Mouse (Mus musculus): ENCODE measurements around the gene Nuak1. TPM values are rescaled to one million over a fixed set of nuclear protein-coding genes. Genes with fewer than 3 reads are reported as not detected.

Gene Nuak1
- total and polyA plus RNA-seq, 2 experiments: 0.65 to 1.4 TPM

DNA sequence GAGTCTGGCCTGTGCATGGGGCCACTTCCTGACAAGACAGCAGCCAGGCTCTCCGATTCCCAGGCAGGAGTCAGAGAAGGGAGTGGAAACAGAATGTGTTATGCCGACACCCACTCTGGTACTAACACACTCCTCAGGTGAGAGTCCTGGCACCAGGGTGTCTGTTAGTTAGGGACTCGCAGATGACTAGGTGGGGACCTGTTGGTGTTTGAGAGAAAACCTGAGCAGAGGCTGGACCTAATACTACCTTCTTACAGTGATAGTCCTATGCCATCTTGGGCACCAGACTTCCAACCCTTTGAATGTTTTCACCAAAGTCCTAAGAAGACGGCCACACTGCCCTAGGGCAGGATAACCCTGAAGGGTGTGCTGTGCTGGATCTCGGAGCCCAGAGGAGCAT lies 111.1 kb downstream of the Nuak1 start:
- H3K27me3 ChIP-seq (ENCODE audit: control insufficient read depth, insufficient read depth, low read length): no peaks in the 10 kb centered on the region
- TF ChIP-seq CTCF (IDR thresholded peaks at IDR 0.05; ENCODE audit: low read depth, low read length): no peak
- TF ChIP-seq POLR2A (IDR thresholded peaks at IDR 0.05; ENCODE audit: extremely low read depth, insufficient read depth, low read length): no peak
- no peak for DNase-seq (ENCODE audit: extremely low read depth, low read depth, low spot score)

DNA sequence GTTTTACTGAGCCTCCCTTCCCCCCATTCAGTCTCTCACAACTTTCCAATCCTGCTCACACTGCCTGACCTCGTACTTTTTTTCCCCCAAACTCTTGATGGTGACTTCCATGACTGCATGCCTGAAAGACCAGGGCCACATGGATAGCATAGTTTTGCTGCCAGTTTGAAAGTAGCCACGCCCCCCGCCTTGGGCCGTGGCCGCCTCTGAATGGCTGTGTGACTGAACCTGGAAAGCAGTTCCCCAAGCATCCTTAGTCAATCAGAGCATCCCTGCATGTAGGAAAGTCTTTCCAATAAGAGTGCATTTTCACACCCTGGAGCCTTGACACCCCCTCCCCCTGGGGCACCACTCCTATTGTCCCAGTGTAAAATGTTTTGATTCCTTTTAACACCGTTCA lies 116.4 kb downstream of the Nuak1 start:
- H3K27ac ChIP-seq (replicated peaks; ENCODE audit: insufficient read depth, low read depth, low read length): no peak overlapping the region
- no peaks in the 10 kb centered on the region for H3K27me3 ChIP-seq (ENCODE audit: control insufficient read depth, insufficient read depth, low read length)
- no peak overlapping the region for H3K9ac ChIP-seq (ENCODE audit: low read depth, low read length)
- TF ChIP-seq CTCF (IDR thresholded peaks at IDR 0.05; ENCODE audit: low read depth, low read length) (no peak), POLR2A (IDR thresholded peaks at IDR 0.05; ENCODE audit: extremely low read depth, insufficient read depth, low read length) (no peak)
- no peaks in the 10 kb centered on the region for H3K4me1 ChIP-seq (ENCODE audit: control insufficient read depth, insufficient read depth, low read length)
- WGBS: 63% methylated on average over 6 of the region's 6 CpGs
- no peaks in the 10 kb centered on the region for H3K36me3 ChIP-seq (ENCODE audit: control insufficient read depth, insufficient read depth, low read length)
- no peak for DNase-seq (ENCODE audit: extremely low read depth, low read depth, low spot score)
- H3K4me3 ChIP-seq (ENCODE audit: insufficient read depth, low read depth, low read length): no peak overlapping the region
- H3K79me2 ChIP-seq (ENCODE audit: control insufficient read depth, insufficient read depth, low read length): no peaks in the 10 kb centered on the region

More for the DNA sequence above, 111.1 kb downstream of the Nuak1 start:
- Histone ChIP-seq H3K4me3 (ENCODE audit: insufficient read depth, low read depth, low read length) (no peak overlapping the region), H3K27ac (replicated peaks; ENCODE audit: insufficient read depth, low read depth, low read length) (no peak overlapping the region), H3K79me2 (ENCODE audit: control insufficient read depth, insufficient read depth, low read length) (no peaks in the 10 kb centered on the region), H3K4me1 (ENCODE audit: control insufficient read depth, insufficient read depth, low read length) (no peaks in the 10 kb centered on the region), H3K9ac (ENCODE audit: low read depth, low read length) (no peak overlapping the region), H3K36me3 (ENCODE audit: control insufficient read depth, insufficient read depth, low read length) (no peaks in the 10 kb centered on the region)
- WGBS: 83% methylated on average over 5 of the region's 5 CpGs

Other genes starting within 250 kb of the Nuak1 start
- gene Ckap4, start 93.5 kb upstream of the Nuak1 start, total RNA-seq (2014; rRNA removed): 0.83 and 1.5 TPM in 2 replicates
- 1.5 TPM in 2 replicates for gene Ckap4, start 93.5 kb upstream of the Nuak1 start, polyA plus RNA-seq (2012; rRNA removed)
- gene Tcp11l2, start 136.0 kb upstream of the Nuak1 start, total RNA-seq (2014; rRNA removed): 30.8 and 36.5 TPM in 2 replicates
- gene Tcp11l2, start 136.0 kb upstream of the Nuak1 start, polyA plus RNA-seq (2012; rRNA removed): 20.6 and 21.6 TPM in 2 replicates
- gene Polr3b, start 181.7 kb upstream of the Nuak1 start, total RNA-seq (2014; rRNA removed): 9.5 and 10.7 TPM in 2 replicates
- 2.7 and 3.2 TPM in 2 replicates for gene Polr3b, start 181.7 kb upstream of the Nuak1 start, polyA plus RNA-seq (2012; rRNA removed)

Data from liver, adult 2 months (tissue).